Mouse (Mus musculus) liver, embryonic 11.5 days (tissue): ENCODE results near the gene Msantd2. TPM values are rescaled to one million over a fixed set of nuclear protein-coding genes. Genes with fewer than 3 reads are reported as not detected.

Experiments
- ATAC-seq: fragments of 200-750 bp; cut with Nextera tagmentation; replicated peaks from 2 replicates; pipeline ENCODE4 v1.8.0; 2017; ENCODE audit warnings: moderate number of reproducible peaks, mild to moderate bottlenecking, moderate TSS enrichment, moderate library complexity; ENCODE audit not compliant: low FRiP score
- DNase-seq: peaks from one replicate; pipeline ENCODE4 v3.0.0-alpha.2; 2017; ENCODE audit warnings: low spot score
- H3K27ac ChIP-seq: fragments of 300-500 bp; sonication (generic); 2 replicates; pipeline ENCODE4 v1.5.1; 2014; ENCODE audit warnings: mild to moderate bottlenecking, low read depth, low read length, control low read depth
- H3K27me3 ChIP-seq: fragments of 300-500 bp; sonication (generic); replicated peaks from 2 replicates; pipeline ENCODE4 v1.6.1; 2014; ENCODE audit warnings: low read length, mixed read lengths; ENCODE audit not compliant: control insufficient read depth, insufficient read depth
- H3K36me3 ChIP-seq: fragments of 300-500 bp; sonication (generic); 2 replicates; pipeline ENCODE4 v1.6.1; 2014; ENCODE audit warnings: mild to moderate bottlenecking, low read length, moderate library complexity, mixed read lengths; ENCODE audit not compliant: control insufficient read depth, insufficient read depth
- H3K4me1 ChIP-seq: fragments of 300-500 bp; sonication (generic); replicated peaks from 2 replicates; pipeline ENCODE4 v1.6.1; 2014; ENCODE audit warnings: low read length, mixed read lengths; ENCODE audit not compliant: control insufficient read depth, insufficient read depth
- H3K4me2 ChIP-seq: fragments of 300-500 bp; sonication (generic); 2 replicates; pipeline ENCODE4 v1.6.1; 2014; ENCODE audit warnings: mild to moderate bottlenecking, control low read depth, moderate library complexity
- H3K4me3 ChIP-seq: fragments of 300-500 bp; sonication (generic); 2 replicates; pipeline ENCODE4 v1.5.1; 2014; ENCODE audit warnings: low read depth, low read length, control low read depth
- H3K9ac ChIP-seq: fragments of 300-500 bp; sonication (generic); 2 replicates; pipeline ENCODE4 v1.6.1; 2014; ENCODE audit warnings: low read depth, low read length, control low read depth
- H3K9me3 ChIP-seq: fragments of 300-500 bp; sonication (generic); 2 replicates; pipeline ENCODE4 v1.6.1; 2016; ENCODE audit warnings: low read length, inconsistent platforms, mixed read lengths; ENCODE audit not compliant: control insufficient read depth
- WGBS: fragments of 180-500 bp; shearing (Covaris S2); extraction: QIAGEN DNeasy Blood & Tissue Kit; methylation state at CpG from one replicate; pipeline ENCODE4 v1.1.7; 2014; 5-methylcytosine and 5-hydroxymethylcytosine counted together
- polyA plus RNA-seq: library from polyadenylated mRNA; unstranded; fragments of >200 nt; fragmentation: Nextera tagmentation; extraction: Ambion mirVana; gene quantifications from 2 replicates; pipeline ENCODE4 v1.2.1, GENCODE M21; 2014

The Msantd2 gene
- 13.2 and 17.7 TPM in 2 replicates for polyA plus RNA-seq

DNA sequence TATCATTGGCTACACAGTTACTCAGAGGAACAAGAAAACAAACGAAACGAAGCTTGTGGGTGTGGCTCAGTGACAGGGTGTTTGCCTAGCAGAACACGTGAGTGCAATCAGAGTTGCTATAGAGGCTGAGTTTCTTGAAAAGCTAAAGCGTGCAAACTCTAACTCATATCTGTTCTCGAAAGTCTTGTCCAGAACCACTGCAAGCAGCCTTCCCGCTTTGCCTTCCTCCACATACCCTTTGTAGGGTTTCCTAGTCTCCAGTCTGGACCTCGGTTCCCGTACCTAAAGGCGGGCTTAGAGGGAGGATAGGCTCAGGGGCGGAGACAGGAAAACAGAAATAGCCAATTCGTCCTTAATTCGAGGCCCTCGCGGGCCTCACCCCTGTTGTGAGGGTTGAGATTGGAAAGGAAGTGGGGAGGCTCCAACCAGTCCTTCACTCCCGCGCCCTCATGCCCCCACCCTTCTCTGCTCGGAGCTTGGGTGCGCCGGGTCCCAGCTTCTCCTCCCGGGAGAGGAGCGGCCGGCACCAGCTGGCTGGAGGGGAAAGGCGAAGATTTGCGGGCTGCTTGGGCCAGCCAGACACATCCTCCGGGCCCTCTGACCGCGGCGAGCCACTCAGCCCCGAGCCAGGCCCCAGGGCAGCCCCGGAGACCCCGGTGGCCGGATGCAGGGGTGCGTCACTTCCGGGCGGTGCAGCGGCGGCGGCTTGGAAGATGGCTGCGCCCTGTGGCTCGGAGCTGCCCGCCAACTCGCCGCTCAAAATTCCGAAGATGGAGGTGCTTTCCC lies at the start of gene Msantd2:
Msantd2 (plus strand) TSS at position 709 of the 786 bp plus-strand sequence.
- Histone ChIP-seq H3K9ac (peak within 1 kb of the TSS; percentile 91), H3K4me3 (peak within 1 kb of the TSS; percentile 100), H3K27ac (peak within 1 kb of the TSS; percentile 97), H3K36me3 (no peaks in the 10 kb centered on the region), H3K27me3 (no peaks in the 10 kb centered on the region), H3K9me3 (no peaks in the 10 kb centered on the region), H3K4me1 (peaks cover 14% of the 10 kb centered on the region), H3K4me2 (peak within 1 kb of the TSS; percentile 93)
- under 1% methylated on average over 44 of the region's 44 CpGs for WGBS
- peak; percentile 93 for ATAC-seq
- peak; percentile 97 for DNase-seq

DNA sequence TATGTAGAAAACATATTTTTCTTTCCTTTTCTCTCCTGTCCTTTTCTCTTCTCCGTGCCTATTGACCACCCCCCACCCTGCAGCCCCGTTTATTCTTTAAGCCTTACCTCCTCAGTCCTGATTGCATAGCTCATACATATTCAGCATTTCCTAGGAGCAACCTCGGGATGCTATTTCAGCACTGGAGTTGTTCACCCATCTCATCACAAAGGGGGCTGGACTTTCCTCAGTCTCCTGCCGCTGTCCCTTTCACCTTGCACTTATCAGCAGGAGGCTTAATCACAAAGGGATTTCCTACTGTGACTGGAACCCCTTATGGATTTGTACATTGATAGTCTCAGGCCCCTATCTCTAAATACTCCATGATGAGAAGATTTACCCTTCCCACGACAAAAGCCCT lies 36.7 kb upstream of the Msantd2 start:
- Histone ChIP-seq H3K9me3 (no peaks in the 10 kb centered on the region), H3K27me3 (peaks cover 72% of the 10 kb centered on the region), H3K36me3 (no peaks in the 10 kb centered on the region), H3K9ac (no peak overlapping the region), H3K4me1 (no peaks in the 10 kb centered on the region; the same call in 1 of the 2 replicates), H3K27ac (no peak overlapping the region), H3K4me2 (no peak overlapping the region), H3K4me3 (no peak overlapping the region)
- 4% methylated on average over 5 of the region's 5 CpGs for WGBS
- DNase-seq (no peak), ATAC-seq (no peak)

DNA sequence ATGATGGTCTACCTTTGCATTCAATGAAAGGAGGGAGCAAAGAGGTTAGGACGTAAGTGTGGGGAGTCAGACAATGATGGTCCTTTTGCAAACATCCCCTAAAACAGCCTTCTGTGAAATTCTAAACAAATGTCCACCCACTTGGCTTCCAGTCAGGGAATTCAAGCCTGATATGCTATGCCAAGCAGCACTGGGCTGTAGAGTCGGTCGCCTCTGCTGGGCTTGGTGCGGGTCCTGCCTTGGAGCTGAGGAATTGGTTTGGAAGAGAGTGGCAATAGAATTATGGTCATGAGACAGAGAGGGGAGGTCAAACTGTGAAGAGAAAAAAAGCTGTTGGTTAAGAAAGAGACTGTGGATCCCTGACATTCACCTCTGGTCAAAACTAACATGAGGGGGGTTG lies 35.8 kb upstream of the Msantd2 start:
- Histone ChIP-seq H3K27ac (no peak overlapping the region), H3K4me1 (no peaks in the 10 kb centered on the region; the same call in 1 of the 2 replicates), H3K27me3 (peaks cover 80% of the 10 kb centered on the region), H3K9me3 (no peaks in the 10 kb centered on the region), H3K9ac (no peak overlapping the region), H3K4me2 (no peak overlapping the region), H3K4me3 (no peak overlapping the region), H3K36me3 (no peaks in the 10 kb centered on the region)
- ATAC-seq: no peak
- 44% methylated on average over 4 of the region's 4 CpGs for WGBS
- DNase-seq: no peak

DNA sequence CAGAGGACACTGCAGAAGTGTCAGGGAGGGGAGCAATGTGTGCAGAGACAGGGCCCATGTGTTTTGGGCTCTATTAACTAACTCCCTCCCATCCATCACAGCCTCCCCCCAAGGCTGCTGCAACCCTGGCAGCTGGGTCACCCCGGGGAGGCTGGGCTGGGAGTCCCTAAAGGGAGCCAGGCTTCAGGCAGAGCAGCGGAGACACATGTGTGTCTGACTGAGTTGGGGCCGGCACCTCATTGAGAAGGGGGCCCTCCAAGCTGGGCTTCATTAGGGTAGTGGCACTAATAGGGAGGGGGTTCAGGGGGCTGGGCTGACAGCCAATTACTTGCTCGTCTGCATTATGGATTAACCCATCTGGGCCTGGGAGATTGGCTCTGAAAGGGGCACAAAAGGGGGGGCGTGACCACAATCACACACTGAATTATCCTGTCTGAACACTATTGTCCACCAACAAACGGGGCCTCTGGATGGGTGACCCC lies 35.1 kb upstream of the Msantd2 start:
- Histone ChIP-seq H3K4me1 (no peaks in the 10 kb centered on the region; the same call in 1 of the 2 replicates), H3K4me2 (no peak overlapping the region), H3K4me3 (no peak overlapping the region), H3K36me3 (no peaks in the 10 kb centered on the region), H3K27me3 (peaks cover 86% of the 10 kb centered on the region), H3K27ac (no peak overlapping the region), H3K9me3 (no peaks in the 10 kb centered on the region), H3K9ac (no peak overlapping the region)
- 19% methylated on average over 6 of the region's 6 CpGs for WGBS
- ATAC-seq: no peak
- DNase-seq: no peak

DNA sequence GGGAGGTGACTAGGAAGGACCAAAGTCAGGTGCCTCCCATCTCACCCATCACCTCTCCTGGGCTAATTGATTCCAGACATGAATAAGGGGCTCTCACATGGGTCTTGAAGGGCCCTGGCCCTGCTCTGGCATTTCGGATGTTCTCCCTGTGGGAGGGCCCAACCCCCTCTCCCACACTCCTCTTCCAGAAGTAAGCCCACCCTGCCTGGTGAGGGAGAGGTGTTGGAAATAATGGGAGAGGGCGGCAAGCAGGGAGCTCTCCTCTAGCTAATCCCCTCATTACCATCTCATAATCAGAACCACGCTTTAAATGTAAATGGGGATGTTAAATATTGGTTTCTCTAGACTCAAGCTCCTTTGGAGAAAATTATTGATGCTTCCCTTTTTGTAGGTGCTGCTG lies 34.1 kb upstream of the Msantd2 start:
- Histone ChIP-seq H3K36me3 (no peaks in the 10 kb centered on the region), H3K4me2 (no peak overlapping the region), H3K27me3 (peaks cover 93% of the 10 kb centered on the region), H3K9me3 (no peaks in the 10 kb centered on the region), H3K9ac (no peak overlapping the region), H3K4me3 (no peak overlapping the region), H3K27ac (no peak overlapping the region), H3K4me1 (no peaks in the 10 kb centered on the region; the same call in 1 of the 2 replicates)
- no peak for DNase-seq
- no peak for ATAC-seq
- 4% methylated on average over 3 of the region's 3 CpGs for WGBS

DNA sequence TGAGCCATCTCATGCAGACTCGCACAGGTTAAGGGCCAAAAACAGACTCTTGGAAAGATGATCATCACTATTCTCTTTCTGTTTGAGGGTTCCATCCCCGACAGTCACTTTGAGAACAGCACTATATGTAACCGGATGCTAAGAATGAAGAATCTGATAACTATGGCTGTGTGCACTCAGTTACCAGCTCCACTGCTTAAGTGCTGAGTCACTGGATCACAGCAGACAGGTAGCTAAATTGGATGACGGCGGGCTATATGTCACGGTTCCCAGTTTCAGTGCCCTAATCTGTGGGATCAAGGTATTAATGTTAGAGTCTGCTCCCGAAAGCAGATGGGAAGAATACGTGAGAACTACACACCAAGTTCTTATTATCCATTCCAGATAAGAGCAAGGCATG lies 33.3 kb upstream of the Msantd2 start:
- Histone ChIP-seq H3K9me3 (no peaks in the 10 kb centered on the region), H3K9ac (no peak overlapping the region), H3K4me3 (no peak overlapping the region), H3K4me1 (peaks cover 4% of the 10 kb centered on the region), H3K36me3 (no peaks in the 10 kb centered on the region), H3K4me2 (no peak overlapping the region), H3K27ac (no peak overlapping the region), H3K27me3 (peaks cover 98% of the 10 kb centered on the region)
- no peak for ATAC-seq
- DNase-seq: no peak
- 5% methylated on average over 8 of the region's 8 CpGs for WGBS

DNA sequence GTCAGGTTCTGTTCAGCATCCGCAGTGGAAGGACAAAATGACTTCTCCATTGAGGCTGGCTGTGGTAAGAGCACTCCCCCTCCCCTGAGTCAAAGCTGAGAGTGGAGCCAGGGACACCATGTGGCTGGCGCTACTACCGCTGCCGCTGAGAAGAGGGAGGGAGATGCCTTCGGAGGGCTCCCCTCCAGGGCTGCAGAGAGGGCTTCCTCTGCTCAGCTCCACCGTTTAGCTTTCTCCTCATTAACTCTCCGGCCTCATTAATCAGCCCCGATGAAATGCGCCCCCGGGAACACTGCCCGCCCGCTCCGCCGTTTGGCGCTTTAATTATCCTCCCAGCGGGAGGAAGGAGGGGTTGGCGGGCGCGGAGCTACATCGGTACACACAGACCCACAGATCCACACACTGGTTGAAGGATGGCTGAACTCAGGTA lies 32.6 kb upstream of the Msantd2 start:
- under 1% methylated on average over 18 of the region's 20 CpGs for WGBS
- Histone ChIP-seq H3K4me1 (peaks cover 4% of the 10 kb centered on the region), H3K9ac (no peak overlapping the region), H3K4me2 (peak overlapping the region; percentile 41), H3K4me3 (peak overlapping the region; percentile 21), H3K36me3 (no peaks in the 10 kb centered on the region), H3K9me3 (no peaks in the 10 kb centered on the region), H3K27me3 (peaks cover 98% of the 10 kb centered on the region), H3K27ac (no peak overlapping the region)
- DNase-seq (peak; percentile 44), ATAC-seq (0 out of 2 replicates have a peak, but pooled peaks have one; percentile 29)

DNA sequence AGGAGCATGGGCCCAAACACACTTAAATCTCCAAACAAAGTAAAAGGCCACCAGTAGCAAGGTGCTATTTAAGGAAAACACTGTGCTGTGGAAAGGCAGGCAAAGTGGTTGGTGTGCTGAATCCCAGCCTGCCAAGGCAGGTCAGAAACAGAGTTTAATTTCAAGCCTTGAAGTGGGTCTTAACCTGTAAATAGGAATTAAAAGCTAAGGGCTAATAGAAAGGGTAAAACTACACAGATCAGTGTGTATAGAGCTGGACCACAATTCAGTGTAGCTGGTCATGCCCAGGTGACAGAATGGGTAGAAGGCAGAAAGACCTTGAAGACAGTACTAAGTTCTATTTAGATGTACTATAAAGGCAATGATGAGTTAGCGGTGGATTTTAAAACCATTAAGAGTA lies 32.0 kb upstream of the Msantd2 start:
- Histone ChIP-seq H3K27me3 (peaks cover 100% of the 10 kb centered on the region), H3K4me2 (no peak overlapping the region), H3K36me3 (no peaks in the 10 kb centered on the region), H3K4me1 (peaks cover 4% of the 10 kb centered on the region), H3K27ac (no peak overlapping the region), H3K9me3 (no peaks in the 10 kb centered on the region), H3K4me3 (no peak overlapping the region), H3K9ac (no peak overlapping the region)
- DNase-seq (no peak), ATAC-seq (no peak)
- WGBS: 61% methylated on average over 1 of the region's 1 CpGs

DNA sequence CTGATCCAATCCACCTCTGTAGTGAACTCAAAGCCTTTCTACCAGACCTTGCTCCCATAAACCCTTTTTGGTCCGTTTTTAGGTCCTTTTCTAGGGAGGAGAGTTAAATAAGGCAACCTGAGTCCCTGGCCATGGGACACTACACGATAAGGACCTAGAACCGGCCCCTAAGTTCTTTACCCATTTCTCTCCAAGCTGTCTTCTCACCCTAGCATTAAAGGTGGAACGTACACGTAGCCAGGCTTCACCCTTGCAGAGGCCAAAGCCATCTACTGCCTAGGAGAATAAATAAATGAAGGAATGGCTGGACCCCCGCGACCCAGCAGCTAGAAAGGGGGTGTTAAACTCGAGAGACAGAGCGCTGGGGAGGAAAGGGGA lies 29.5 kb upstream of the Msantd2 start:
- H3K27ac ChIP-seq: no peak overlapping the region
- H3K4me1 ChIP-seq: peaks cover 4% of the 10 kb centered on the region
- H3K4me2 ChIP-seq: peak overlapping the region; percentile 65
- DNase-seq: no peak
- no peaks in the 10 kb centered on the region for H3K36me3 ChIP-seq
- no peak for ATAC-seq
- H3K27me3 ChIP-seq: peaks cover 82% of the 10 kb centered on the region
- H3K4me3 ChIP-seq: no peak overlapping the region
- H3K9ac ChIP-seq: no peak overlapping the region
- H3K9me3 ChIP-seq: no peaks in the 10 kb centered on the region
- 4% methylated on average over 9 of the region's 9 CpGs for WGBS
